Mouse (Mus musculus): ENCODE measurements around the gene Zfp541. TPM values are rescaled to one million over a fixed set of nuclear protein-coding genes. Genes with fewer than 3 reads are reported as not detected.
A peak's percentile ranks its signal among the peaks of the same experiment; 100 is the strongest.

Gene Zfp541
- polyA plus RNA-seq, 1 experiment from 2014 or later: not detected

- H3K9me3 ChIP-seq (replicated peaks; ENCODE audit: control insufficient read depth, low read length): no peaks in the 10 kb centered on the region
- H3K27me3 ChIP-seq (ENCODE audit: control insufficient read depth, insufficient read depth, low read length): no peaks in the 10 kb centered on the region
- peak; percentile 67 for DNase-seq (ENCODE audit: low spot score)
- no peaks in the 10 kb centered on the region for H3K36me3 ChIP-seq (replicated peaks; ENCODE audit: control insufficient read depth, insufficient read depth, low read depth, low read length)
- peaks cover 16% of the 10 kb centered on the region; the same call in 1 of the 2 replicates for H3K4me1 ChIP-seq (ENCODE audit: control insufficient read depth, insufficient read depth, low read length)
- peak overlapping the region; percentile 90 for H3K4me3 ChIP-seq (ENCODE audit: low read depth, low read length)
- H3K27ac ChIP-seq (replicated peaks; ENCODE audit: low read depth, low read length): peak overlapping the region; percentile 98
- peak overlapping the region; percentile 99 for H3K9ac ChIP-seq (replicated peaks; ENCODE audit: low read length)
- peak overlapping the region; percentile 87 for H3K4me2 ChIP-seq (ENCODE audit: low read depth, low read length)
- ATAC-seq (replicated peaks; ENCODE audit: insufficient number of reproducible peaks, low FRiP score, low TSS enrichment, low read depth): peak; percentile 10
- under 1% methylated on average over 43 of the region's 46 CpGs for WGBS
Observed at GRCm38 (mm10) chr7:16046481-16047337, 14.9 kb upstream of the Zfp541 start.

- under 1% methylated on average over 63 of the region's 69 CpGs for WGBS
- H3K4me1 ChIP-seq (ENCODE audit: control insufficient read depth, insufficient read depth, low read length): peaks cover 18% of the 10 kb centered on the region; the same call in 1 of the 2 replicates
Observed at GRCm38 (mm10) chr7:16047338-16048146, 14.1 kb upstream of the Zfp541 start, which contains the start of gene Bicra. Gene Bicra, minus strand, starts transcription at chr7:16047921.

GRCm38 (mm10) chr7:16048164-16048564 lies 13.4 kb upstream of the Zfp541 start:
- DNase-seq (ENCODE audit: low spot score) (peak; percentile 99), ATAC-seq (replicated peaks; ENCODE audit: insufficient number of reproducible peaks, low FRiP score, low TSS enrichment, low read depth) (peak; percentile 70)
- Histone ChIP-seq H3K9ac (replicated peaks; ENCODE audit: low read length) (peak overlapping the region; percentile 99), H3K4me2 (ENCODE audit: low read depth, low read length) (peak overlapping the region; percentile 87), H3K9me3 (replicated peaks; ENCODE audit: control insufficient read depth, low read length) (no peaks in the 10 kb centered on the region), H3K27me3 (ENCODE audit: control insufficient read depth, insufficient read depth, low read length) (no peaks in the 10 kb centered on the region), H3K36me3 (replicated peaks; ENCODE audit: control insufficient read depth, insufficient read depth, low read depth, low read length) (no peaks in the 10 kb centered on the region), H3K4me3 (ENCODE audit: low read depth, low read length) (peak overlapping the region; percentile 90), H3K4me1 (ENCODE audit: control insufficient read depth, insufficient read depth, low read length) (peaks cover 18% of the 10 kb centered on the region; the same call in 1 of the 2 replicates), H3K27ac (replicated peaks; ENCODE audit: low read depth, low read length) (peak overlapping the region; percentile 98)
- under 1% methylated on average over 19 of the region's 20 CpGs for WGBS

More at GRCm38 (mm10) chr7:16047338-16048146, 14.1 kb upstream of the Zfp541 start, which contains the start of gene Bicra:
- H3K27me3 ChIP-seq (ENCODE audit: control insufficient read depth, insufficient read depth, low read length): no peaks in the 10 kb centered on the region
- ATAC-seq (replicated peaks; ENCODE audit: insufficient number of reproducible peaks, low FRiP score, low TSS enrichment, low read depth): peak; percentile 29
- DNase-seq (ENCODE audit: low spot score): peak; percentile 90
- peak within 1 kb of the TSS; percentile 90 for H3K4me3 ChIP-seq (ENCODE audit: low read depth, low read length)
- H3K9ac ChIP-seq (replicated peaks; ENCODE audit: low read length): peak within 1 kb of the TSS; percentile 99
- H3K9me3 ChIP-seq (replicated peaks; ENCODE audit: control insufficient read depth, low read length): no peaks in the 10 kb centered on the region
- H3K27ac ChIP-seq (replicated peaks; ENCODE audit: low read depth, low read length): peak within 1 kb of the TSS; percentile 98
- no peaks in the 10 kb centered on the region for H3K36me3 ChIP-seq (replicated peaks; ENCODE audit: control insufficient read depth, insufficient read depth, low read depth, low read length)
- peak within 1 kb of the TSS; percentile 87 for H3K4me2 ChIP-seq (ENCODE audit: low read depth, low read length)

GRCm38 (mm10) chr7:16048675-16049575 lies 12.7 kb upstream of the Zfp541 start:
- H3K4me1 ChIP-seq (ENCODE audit: control insufficient read depth, insufficient read depth, low read length): peaks cover 15% of the 10 kb centered on the region; the same call in 1 of the 2 replicates
- 8% methylated on average over 36 of the region's 36 CpGs for WGBS
- H3K27me3 ChIP-seq (ENCODE audit: control insufficient read depth, insufficient read depth, low read length): no peaks in the 10 kb centered on the region
- H3K9me3 ChIP-seq (replicated peaks; ENCODE audit: control insufficient read depth, low read length): no peaks in the 10 kb centered on the region
- H3K27ac ChIP-seq (replicated peaks; ENCODE audit: low read depth, low read length): peak overlapping the region; percentile 67
- ATAC-seq (replicated peaks; ENCODE audit: insufficient number of reproducible peaks, low FRiP score, low TSS enrichment, low read depth) (peak; percentile 12), DNase-seq (ENCODE audit: low spot score) (peak; percentile 26)
- peak overlapping the region; percentile 88 for H3K9ac ChIP-seq (replicated peaks; ENCODE audit: low read length)
- no peaks in the 10 kb centered on the region for H3K36me3 ChIP-seq (replicated peaks; ENCODE audit: control insufficient read depth, insufficient read depth, low read depth, low read length)
- peak overlapping the region; percentile 90 for H3K4me3 ChIP-seq (ENCODE audit: low read depth, low read length)
- peak overlapping the region; percentile 86 for H3K4me2 ChIP-seq (ENCODE audit: low read depth, low read length)

GRCm38 (mm10) chr7:16049576-16049915 lies 12.1 kb upstream of the Zfp541 start:
- H3K9ac ChIP-seq (replicated peaks; ENCODE audit: low read length): peak overlapping the region; percentile 88

GRCm38 (mm10) chr7:16050600-16050999 lies 11.0 kb upstream of the Zfp541 start:
- H3K4me2 ChIP-seq (ENCODE audit: low read depth, low read length): no peak overlapping the region
- no peak overlapping the region for H3K9ac ChIP-seq (replicated peaks; ENCODE audit: low read length)
- no peaks in the 10 kb centered on the region for H3K27me3 ChIP-seq (ENCODE audit: control insufficient read depth, insufficient read depth, low read length)
- no peak overlapping the region for H3K27ac ChIP-seq (replicated peaks; ENCODE audit: low read depth, low read length)
- H3K4me3 ChIP-seq (ENCODE audit: low read depth, low read length): no peak overlapping the region
- 89% methylated on average over 3 of the region's 3 CpGs for WGBS
- ATAC-seq (replicated peaks; ENCODE audit: insufficient number of reproducible peaks, low FRiP score, low TSS enrichment, low read depth): no peak
- H3K9me3 ChIP-seq (replicated peaks; ENCODE audit: control insufficient read depth, low read length): no peaks in the 10 kb centered on the region
- H3K4me1 ChIP-seq (ENCODE audit: control insufficient read depth, insufficient read depth, low read length): peaks cover 6% of the 10 kb centered on the region; the same call in 1 of the 2 replicates
- H3K36me3 ChIP-seq (replicated peaks; ENCODE audit: control insufficient read depth, insufficient read depth, low read depth, low read length): no peaks in the 10 kb centered on the region
- no peak for DNase-seq (ENCODE audit: low spot score)

More at GRCm38 (mm10) chr7:16049576-16049915, 12.1 kb upstream of the Zfp541 start:
- Histone ChIP-seq H3K4me2 (ENCODE audit: low read depth, low read length) (peak overlapping the region; percentile 86), H3K27me3 (ENCODE audit: control insufficient read depth, insufficient read depth, low read length) (no peaks in the 10 kb centered on the region), H3K4me3 (ENCODE audit: low read depth, low read length) (peak overlapping the region; percentile 90), H3K27ac (replicated peaks; ENCODE audit: low read depth, low read length) (no peak overlapping the region), H3K36me3 (replicated peaks; ENCODE audit: control insufficient read depth, insufficient read depth, low read depth, low read length) (no peaks in the 10 kb centered on the region), H3K4me1 (ENCODE audit: control insufficient read depth, insufficient read depth, low read length) (peaks cover 15% of the 10 kb centered on the region; the same call in 1 of the 2 replicates), H3K9me3 (replicated peaks; ENCODE audit: control insufficient read depth, low read length) (no peaks in the 10 kb centered on the region)
- 76% methylated on average over 7 of the region's 7 CpGs for WGBS
- ATAC-seq (replicated peaks; ENCODE audit: insufficient number of reproducible peaks, low FRiP score, low TSS enrichment, low read depth): no peak
- DNase-seq (ENCODE audit: low spot score): no peak

GRCm38 (mm10) chr7:16051883-16052595 lies 9.6 kb upstream of the Zfp541 start:
- Histone ChIP-seq H3K4me2 (ENCODE audit: low read depth, low read length) (peak overlapping the region; percentile 56), H3K4me3 (ENCODE audit: low read depth, low read length) (peak overlapping the region; percentile 43), H3K9me3 (replicated peaks; ENCODE audit: control insufficient read depth, low read length) (no peaks in the 10 kb centered on the region), H3K27ac (replicated peaks; ENCODE audit: low read depth, low read length) (peak overlapping the region; percentile 23), H3K36me3 (replicated peaks; ENCODE audit: control insufficient read depth, insufficient read depth, low read depth, low read length) (no peaks in the 10 kb centered on the region), H3K27me3 (ENCODE audit: control insufficient read depth, insufficient read depth, low read length) (no peaks in the 10 kb centered on the region), H3K9ac (replicated peaks; ENCODE audit: low read length) (peak overlapping the region; percentile 56), H3K4me1 (ENCODE audit: control insufficient read depth, insufficient read depth, low read length) (0 out of 2 replicates have a peak, but pooled peaks cover 2% of the 10 kb centered on the region)
- ATAC-seq (replicated peaks; ENCODE audit: insufficient number of reproducible peaks, low FRiP score, low TSS enrichment, low read depth): no peak
- 8% methylated on average over 19 of the region's 19 CpGs for WGBS
- DNase-seq (ENCODE audit: low spot score): peak; percentile 88
